Mouse (Mus musculus) gastrocnemius, postnatal 25 days (tissue): ENCODE measurements at regions not wholly inside any gene's neighbourhood (a gene's known extent, or its start where the extent isn't known, plus 50 kb on each side); places are given as distances from the start of the nearest gene placed in this dataset.
A peak's percentile ranks its signal among the peaks of the same experiment; 100 is the strongest.

Source experiments
- DNase-seq: peaks from one replicate; pipeline ENCODE4 v3.0.0; 2022

DNA sequence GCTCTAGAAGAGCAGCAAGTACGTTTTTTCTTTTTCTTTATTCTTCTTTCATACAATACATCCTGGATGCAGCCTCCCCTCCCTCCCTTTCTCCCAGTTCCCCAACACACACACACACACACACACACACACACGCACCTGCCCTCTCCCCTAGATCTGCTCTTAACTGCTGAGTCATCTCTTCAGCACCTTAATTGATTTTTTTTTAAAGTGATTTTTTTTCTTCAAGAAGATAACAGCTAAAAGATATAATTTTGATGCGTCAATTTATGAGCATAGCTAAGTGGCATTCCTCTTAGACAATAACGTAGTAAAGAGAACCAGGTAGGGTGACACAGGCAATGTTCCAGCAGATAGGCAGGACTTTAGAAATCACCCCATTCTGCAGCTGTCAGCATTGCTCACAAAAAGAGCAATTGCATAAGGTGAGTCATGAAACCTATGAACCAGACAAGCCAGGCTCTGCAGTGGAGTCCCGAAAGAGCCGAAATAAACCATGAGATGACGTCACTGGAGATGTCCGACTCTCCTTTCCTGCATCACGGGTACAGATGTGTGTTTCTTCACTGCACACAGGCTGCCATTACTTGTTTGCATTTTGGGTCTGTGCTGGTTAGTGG, 63.9 kb upstream of the Tnrc6a start:
- DNase-seq, result no peak

DNA sequence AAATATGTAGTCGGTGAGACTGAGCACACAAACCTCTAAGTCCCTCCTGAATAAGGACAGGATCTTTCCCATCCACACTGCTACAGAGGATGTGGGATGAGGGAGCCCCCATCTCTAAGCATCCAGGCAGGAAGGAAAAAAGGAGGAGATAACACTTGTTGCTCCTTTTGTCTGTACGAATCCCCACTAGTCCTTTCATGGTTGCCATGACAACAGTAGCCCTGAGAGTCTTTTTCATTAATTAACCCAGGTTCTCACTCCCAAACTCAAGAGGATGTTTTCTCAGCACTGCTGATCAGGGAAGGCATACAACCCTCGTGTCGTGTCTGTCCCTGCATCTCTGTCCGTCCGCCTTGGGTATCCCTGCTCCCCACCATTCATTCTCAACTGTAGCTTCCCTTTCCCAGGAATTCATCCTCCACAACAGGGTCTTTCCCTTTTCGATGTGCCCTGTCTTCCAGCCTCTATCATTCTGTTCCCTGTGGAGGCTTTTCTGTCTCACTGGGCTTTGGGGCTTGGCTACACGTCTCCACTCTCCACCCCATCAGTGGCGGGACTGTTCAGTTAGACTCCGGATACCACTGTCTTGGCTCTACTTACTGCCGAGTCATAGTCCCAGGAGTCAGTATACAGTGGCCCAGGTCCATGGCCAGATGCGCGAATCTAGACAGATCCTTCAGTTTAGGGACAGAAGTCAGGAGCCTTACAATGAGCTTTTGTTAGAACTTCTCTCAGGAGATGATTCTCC, 60.2 kb upstream of the Tnrc6a start:
- no peak for DNase-seq

DNA sequence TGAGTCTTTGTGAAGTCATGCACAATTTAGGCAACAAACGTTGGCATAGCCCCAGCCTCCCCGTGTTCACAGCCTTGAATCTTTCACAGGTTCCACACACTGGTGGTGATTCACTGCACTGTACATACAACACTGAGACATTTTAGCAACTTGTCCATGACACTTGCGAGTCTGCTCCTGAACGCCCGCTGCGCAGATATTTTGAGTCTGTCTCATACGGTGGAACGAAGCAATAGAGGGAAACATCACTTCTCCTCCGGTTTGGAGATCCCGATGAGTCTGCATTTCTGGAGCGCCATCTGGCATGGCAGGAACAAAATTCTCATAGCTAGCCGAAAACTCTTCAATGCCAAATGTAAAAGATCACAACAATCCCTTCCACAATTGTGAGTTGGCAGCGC, 57.7 kb upstream of the Tnrc6a start:
- peak; percentile 25 for DNase-seq

DNA sequence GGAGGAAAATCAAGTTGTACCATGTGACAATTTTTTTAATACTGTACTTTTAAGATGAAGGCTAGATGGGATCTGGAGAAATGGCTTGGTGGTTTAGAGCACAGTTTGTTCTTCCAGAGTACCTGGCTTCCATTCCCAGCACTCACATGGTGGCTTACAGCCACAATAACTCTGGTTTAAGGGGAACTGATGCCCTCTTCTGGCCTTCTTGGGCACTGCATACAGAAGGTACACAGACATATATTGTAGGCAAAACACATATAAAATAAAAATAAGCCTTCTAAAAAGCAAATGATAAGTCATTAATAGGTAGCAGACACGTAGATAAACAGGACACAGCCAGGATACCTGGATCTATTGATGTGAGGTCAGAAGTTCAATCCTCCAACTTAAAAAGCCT, 56.3 kb upstream of the Tnrc6a start:
- DNase-seq, result no peak

DNA sequence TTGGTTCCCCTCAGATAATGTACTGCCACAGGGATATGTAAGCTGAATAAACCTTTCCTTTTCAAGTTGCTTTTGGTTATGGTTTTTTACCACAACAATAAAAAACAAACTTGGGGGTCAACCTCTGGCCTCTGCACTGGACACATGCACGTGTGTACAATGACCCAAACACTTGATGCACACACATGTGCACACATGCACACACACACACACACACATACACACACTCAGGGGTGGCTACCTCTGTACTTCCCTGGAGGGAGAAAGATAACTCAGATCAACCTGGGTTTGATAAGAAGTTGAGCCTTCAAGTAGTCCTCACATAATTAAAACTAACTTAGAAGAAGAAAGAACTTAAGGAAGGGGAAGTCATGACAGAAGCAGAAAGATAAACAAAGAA, 55.4 kb upstream of the Tnrc6a start:
- DNase-seq, result no peak

DNA sequence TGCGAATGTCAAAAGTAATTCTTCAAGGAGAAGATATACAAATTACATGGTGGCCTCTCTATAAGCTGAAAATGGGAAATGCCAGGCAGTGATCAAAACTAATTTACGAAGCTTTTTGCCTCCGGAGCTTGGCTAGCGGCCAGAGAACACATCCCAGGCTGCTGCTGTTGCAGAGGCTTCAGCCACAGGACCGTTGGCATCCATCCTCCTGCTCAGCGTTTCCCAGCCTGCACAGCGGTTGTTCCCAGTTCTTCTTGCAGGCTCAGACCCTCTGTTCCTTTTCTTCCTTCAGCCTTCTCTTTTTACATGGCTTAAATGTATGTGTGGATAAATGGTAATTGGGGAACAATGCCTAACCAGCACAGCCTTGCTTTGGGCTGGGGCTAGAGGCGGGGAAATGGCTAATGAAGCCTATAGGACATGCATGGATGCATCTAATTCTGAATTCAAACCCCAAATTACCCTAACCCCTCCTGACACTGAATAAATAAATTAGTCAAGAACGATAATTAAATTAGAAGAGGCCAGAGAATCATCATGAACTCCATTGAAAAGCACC, 54.9 kb upstream of the Tnrc6a start:
- no peak for DNase-seq

DNA sequence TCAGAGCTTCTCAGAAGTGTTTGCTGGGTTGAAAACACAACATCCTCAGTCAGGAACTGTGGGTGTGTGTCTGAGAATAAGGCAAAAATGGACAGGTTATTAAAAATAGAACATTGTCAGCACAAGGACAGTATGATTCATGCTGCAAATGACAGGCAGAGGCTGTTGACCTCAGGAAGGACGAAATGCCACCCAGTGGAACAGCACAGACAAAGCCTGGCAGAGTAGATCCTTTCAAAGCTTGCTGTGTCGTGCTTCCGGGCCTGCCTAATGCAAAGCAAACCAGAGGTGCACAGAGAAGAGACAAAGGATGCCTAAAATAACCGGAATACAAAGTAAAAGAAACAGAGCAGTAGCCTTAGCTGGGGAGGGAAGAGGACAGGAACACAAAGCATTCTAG, 54.4 kb upstream of the Tnrc6a start:
- no peak for DNase-seq

DNA sequence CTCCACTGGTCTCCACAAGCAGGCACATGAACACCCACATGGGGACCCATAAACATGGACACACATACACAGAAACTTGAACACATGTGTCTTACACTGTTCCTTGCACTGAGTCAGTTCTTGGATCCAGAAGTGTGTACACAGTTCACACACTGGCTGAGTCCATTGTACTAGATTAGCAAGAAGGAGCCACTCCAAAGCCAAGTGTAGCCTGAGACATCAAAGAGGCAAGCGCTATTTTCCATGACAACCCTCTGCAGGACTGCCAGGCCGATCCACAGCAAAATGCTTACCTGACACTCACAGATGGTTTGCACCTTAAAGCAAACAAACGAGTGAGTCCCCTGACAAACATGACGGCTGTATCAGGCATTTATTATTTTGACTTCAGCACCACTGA, 52.8 kb upstream of the Tnrc6a start:
- no peak for DNase-seq
